ENCODE assay signal across 11 mouse cellular contexts in the genomic region with DNA sequence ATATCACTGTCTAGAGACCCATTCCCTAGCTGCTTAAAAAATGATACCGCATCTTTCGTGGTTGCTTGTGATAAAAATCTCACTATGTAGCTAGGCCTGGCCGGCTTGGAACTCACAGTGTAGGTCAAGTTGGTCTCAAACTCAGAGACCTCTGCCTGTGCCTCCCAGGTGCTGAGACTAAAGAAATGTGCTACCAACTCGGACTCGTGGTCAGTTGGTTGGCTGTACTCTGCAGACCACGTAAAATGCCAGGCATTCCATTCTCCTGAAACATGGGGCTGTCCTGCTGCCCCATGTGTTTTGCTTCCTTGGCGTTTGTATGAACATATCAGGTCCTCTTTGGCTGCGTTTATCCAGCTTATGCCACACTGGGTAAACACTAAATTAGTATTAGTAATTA.
"Had no signal": no experiment of that assay in that cellular context is flagged by ENCODE, and none has a peak within 500 bp of the region (broad histone marks: within the 10 kb centered on the region; RNA-seq: fewer than 3 reads in every experiment).

No protein-coding gene starts in this region.

- H3K4me3 ChIP-seq: layer of hippocampus, adult 2 months; limb, embryonic 12.5 days; liver, embryonic 13.5 days; midbrain, embryonic 13.5 days; neural tube, embryonic 15.5 days had no signal

- H3K4me2 ChIP-seq: limb, embryonic 12.5 days; liver, embryonic 13.5 days; midbrain, embryonic 13.5 days; neural tube, embryonic 15.5 days had no signal

- H3K4me1 ChIP-seq: liver, embryonic 13.5 days had no signal

- H3K9me3 ChIP-seq: limb, embryonic 12.5 days; liver, embryonic 13.5 days; midbrain, embryonic 13.5 days; neural tube, embryonic 15.5 days had no signal

- DNase-seq: kidney, postnatal 10 days; kidney, postnatal 4 days; liver; liver, embryonic 13.5 days; lung, adult 18-20 months; right cerebral cortex, adult 18-20 months; thymus, postnatal 4 days had no signal

- H3K27me3 ChIP-seq: limb, embryonic 12.5 days; liver, embryonic 13.5 days; midbrain, embryonic 13.5 days; neural tube, embryonic 15.5 days had no signal

- H3K9ac ChIP-seq: limb, embryonic 12.5 days; liver, embryonic 13.5 days; neural tube, embryonic 15.5 days had no signal

- H3K27ac ChIP-seq: layer of hippocampus, adult 2 months; limb, embryonic 12.5 days; liver, embryonic 13.5 days; neural tube, embryonic 15.5 days had no signal

- ATAC-seq: midbrain, embryonic 13.5 days had no signal
